Comparison of ENCODE assay signal across 12 mouse cellular contexts in the genomic region with DNA sequence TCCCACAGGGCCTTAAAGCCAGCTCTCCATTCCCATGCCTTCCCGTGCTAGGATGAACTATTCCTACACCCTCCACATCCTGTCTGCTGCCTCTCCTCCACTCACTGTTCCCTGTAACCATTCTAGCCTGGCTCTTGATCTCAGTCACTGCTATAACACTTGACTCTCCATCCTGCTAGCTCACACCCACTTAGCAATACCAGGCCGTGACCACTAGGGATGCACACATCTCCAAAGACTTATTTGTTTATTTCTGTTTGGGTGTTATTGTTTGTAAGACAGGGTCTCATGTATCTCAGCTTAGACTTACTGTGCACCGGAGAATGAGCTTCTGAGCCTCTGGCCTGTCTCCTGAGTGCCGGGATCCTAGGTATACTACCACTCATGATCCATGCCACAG. TPM values are rescaled to one million over a fixed set of nuclear protein-coding genes. Genes with fewer than 3 reads are reported as not detected.
DNase-seq lines count a peak whose midpoint lies in the region; ATAC-seq and TF ChIP-seq lines count a peak whose summit lies in the region.
"Had no signal": no experiment of that assay in that cellular context is flagged by ENCODE, and none has a peak within 500 bp of the region (broad histone marks: within the 10 kb centered on the region; RNA-seq: fewer than 3 reads in every experiment).

No protein-coding gene starts in this region.

- H3K9me3 ChIP-seq in intestine, postnatal 0 days (ENCODE audit: control insufficient read depth): no peaks in the 10 kb centered on the region
- H3K9me3 ChIP-seq in intestine, embryonic 15.5 days: no peaks in the 10 kb centered on the region
- H3K9me3 ChIP-seq: midbrain, embryonic 10.5 days had no signal

- TF ChIP-seq CTCF in intestine, postnatal 0 days (IDR thresholded peaks at IDR 0.05; ENCODE audit: low read depth): peak; percentile 43
- no peak for TF ChIP-seq CTCF in spleen, adult 2 months (IDR thresholded peaks at IDR 0.05; ENCODE audit: extremely low read depth, insufficient read depth, insufficient read length, insufficient replicate concordance)
- TF ChIP-seq CTCF in embryonic fibroblast, embryonic 13.5 days (IDR thresholded peaks at IDR 0.05; ENCODE audit: borderline replicate concordance, insufficient read depth, low read length): no peak

- no peaks in the 10 kb centered on the region for H3K27me3 ChIP-seq in intestine, postnatal 0 days (replicated peaks; ENCODE audit: control insufficient read depth, insufficient read depth, low read length)
- H3K27me3 ChIP-seq in intestine, embryonic 15.5 days (replicated peaks): no peaks in the 10 kb centered on the region
- no peaks in the 10 kb centered on the region for H3K27me3 ChIP-seq in spleen, adult 2 months (ENCODE audit: control insufficient read depth, insufficient read depth, low read length)

- TF ChIP-seq POLR2A in spleen, adult 2 months (IDR thresholded peaks at IDR 0.05; ENCODE audit: low read depth, low read length): no peak
- no peak for TF ChIP-seq POLR2A in embryonic fibroblast, embryonic 13.5 days (IDR thresholded peaks at IDR 0.05; ENCODE audit: low read depth, low read length)

- no peak overlapping the region for H3K27ac ChIP-seq in intestine, postnatal 0 days (ENCODE audit: low read depth, low read length)
- no peak overlapping the region for H3K27ac ChIP-seq in intestine, embryonic 15.5 days
- peak overlapping the region; percentile 7; the same call in 1 of the 2 replicates for H3K27ac ChIP-seq in spleen, adult 2 months (ENCODE audit: insufficient read depth, low read length)
- H3K27ac ChIP-seq in embryonic fibroblast, embryonic 13.5 days (ENCODE audit: insufficient read depth, low read length): peak overlapping the region; percentile 93; the same call in 1 of the 2 replicates
- H3K27ac ChIP-seq: midbrain, embryonic 10.5 days had no signal

- no peak for DNase-seq in spleen, adult 2 months (ENCODE audit: low read depth in 1 of 2, low spot score in 2 of 2)
- no peak for DNase-seq in spleen, adult 12 weeks (ENCODE audit: low spot score)
- no peak for DNase-seq in MN1 (ENCODE audit: low spot score)
- no peak for DNase-seq in adrenal gland, postnatal 4 days (ENCODE audit: low spot score in 2 of 2)
- DNase-seq in spleen, postnatal 14 days (ENCODE audit: low spot score in 2 of 2): no peak
- DNase-seq: cerebellum, adult 11-12 months; kidney, adult 9 months; lung, adult 2 months had no signal

- no peaks in the 10 kb centered on the region for H3K36me3 ChIP-seq in intestine, postnatal 0 days (ENCODE audit: control insufficient read depth, insufficient read depth)
- H3K36me3 ChIP-seq in intestine, embryonic 15.5 days: no peaks in the 10 kb centered on the region
- peaks cover 1% of the 10 kb centered on the region; the same call in 1 of the 2 replicates for H3K36me3 ChIP-seq in spleen, adult 2 months (ENCODE audit: control insufficient read depth, insufficient read depth, low read length)
- H3K36me3 ChIP-seq: midbrain, embryonic 10.5 days had no signal

- H3K9ac ChIP-seq in intestine, postnatal 0 days (ENCODE audit: low read depth, low read length): no peak overlapping the region
- no peak overlapping the region for H3K9ac ChIP-seq in intestine, embryonic 15.5 days

- ATAC-seq in intestine, postnatal 0 days: no peak
- ATAC-seq in intestine, embryonic 15.5 days: no peak

- WGBS in intestine, postnatal 0 days: 85% methylated on average over 4 of the region's 4 CpGs
- 86% methylated on average over 4 of the region's 4 CpGs for whole genome bisulfite sequencing in intestine, embryonic 15.5 days
- WGBS in spleen, adult 2 months: 94% methylated on average over 4 of the region's 4 CpGs

- H3K4me2 ChIP-seq in intestine, postnatal 0 days (replicated peaks; ENCODE audit: low read depth): no peak overlapping the region
- H3K4me2 ChIP-seq in intestine, embryonic 15.5 days (replicated peaks): no peak overlapping the region

- no peak overlapping the region for H3K4me3 ChIP-seq in intestine, postnatal 0 days (ENCODE audit: low read depth, low read length)
- H3K4me3 ChIP-seq in intestine, embryonic 15.5 days (replicated peaks): no peak overlapping the region
- no peak overlapping the region for H3K4me3 ChIP-seq in spleen, adult 2 months (ENCODE audit: extremely low read depth, insufficient read depth, insufficient read length)
- H3K4me3 ChIP-seq in embryonic fibroblast, embryonic 13.5 days (ENCODE audit: insufficient read depth, low read length): no peak overlapping the region
- H3K4me3 ChIP-seq: midbrain, embryonic 10.5 days had no signal

- H3K4me1 ChIP-seq in intestine, postnatal 0 days (replicated peaks; ENCODE audit: control insufficient read depth, insufficient read depth, low read length): 0 out of 2 replicates have a peak, but pooled peaks cover 3% of the 10 kb centered on the region
- H3K4me1 ChIP-seq in intestine, embryonic 15.5 days (replicated peaks): peaks cover 4% of the 10 kb centered on the region
- H3K4me1 ChIP-seq in spleen, adult 2 months (ENCODE audit: control insufficient read depth, insufficient read depth, insufficient read length): no peaks in the 10 kb centered on the region; the same call in 1 of the 2 replicates
- peaks cover 10% of the 10 kb centered on the region; the same call in 1 of the 2 replicates for H3K4me1 ChIP-seq in embryonic fibroblast, embryonic 13.5 days (ENCODE audit: control insufficient read depth, insufficient read depth, low read length)

RNA-seq across cellular contexts. Expression of a gene that starts 2.8 kb away (rescaled TPM):
- polyA plus RNA-seq in intestine, postnatal 0 days (2015; fragmentation: Nextera tagmentation; extraction: Ambion mirVana): 122 and 132 TPM in 2 replicates
- polyA plus RNA-seq in intestine, embryonic 15.5 days (2015; fragmentation: Nextera tagmentation; extraction: Ambion mirVana): 122 and 133 TPM in 2 replicates
- 62.4 and 65.8 TPM in 2 replicates for polyA plus RNA-seq in spleen, adult 2 months (2012; rRNA removed)
- 80.0 and 99.9 TPM in 2 replicates for polyA plus RNA-seq in embryonic fibroblast, embryonic 13.5 days (2011; ENCODE audit: insufficient read length, low read depth, missing spikeins)
- total RNA-seq in adrenal gland, postnatal 4 days (2021): 100 to 1,000 TPM; 329 to 344 TPM

RNA-seq across cellular contexts. Expression of a gene that starts 10.7 kb away (rescaled TPM):
- 14.9 and 16.6 TPM in 2 replicates for polyA plus RNA-seq in intestine, postnatal 0 days (2015; fragmentation: Nextera tagmentation; extraction: Ambion mirVana)
- polyA plus RNA-seq in intestine, embryonic 15.5 days (2015; fragmentation: Nextera tagmentation; extraction: Ambion mirVana): 19.2 and 19.4 TPM in 2 replicates
- polyA plus RNA-seq in spleen, adult 2 months (2012; rRNA removed): 51.3 and 55.6 TPM in 2 replicates
- 20.1 and 23.5 TPM in 2 replicates for polyA plus RNA-seq in embryonic fibroblast, embryonic 13.5 days (2011; ENCODE audit: insufficient read length, low read depth, missing spikeins)
- total RNA-seq in adrenal gland, postnatal 4 days (2021): 10 to 100 TPM; 33.0 to 40.5 TPM

RNA-seq across cellular contexts. Expression of a gene that starts 14.3 kb away (rescaled TPM):
- 12.4 and 14.2 TPM in 2 replicates for polyA plus RNA-seq in intestine, postnatal 0 days (2015; fragmentation: Nextera tagmentation; extraction: Ambion mirVana)
- polyA plus RNA-seq in intestine, embryonic 15.5 days (2015; fragmentation: Nextera tagmentation; extraction: Ambion mirVana): 11.3 and 14.4 TPM in 2 replicates
- polyA plus RNA-seq in spleen, adult 2 months (2012; rRNA removed): 21.7 and 24.6 TPM in 2 replicates
- polyA plus RNA-seq in embryonic fibroblast, embryonic 13.5 days (2011; ENCODE audit: insufficient read length, low read depth, missing spikeins): 35.5 and 47.6 TPM in 2 replicates
- 10 to 100 TPM; 31.4 to 34.1 TPM for total RNA-seq in adrenal gland, postnatal 4 days (2021)

RNA-seq across cellular contexts. Expression of a gene that starts 20.9 kb away (rescaled TPM):
- polyA plus RNA-seq in intestine, postnatal 0 days (2015; fragmentation: Nextera tagmentation; extraction: Ambion mirVana): 450 and 453 TPM in 2 replicates
- polyA plus RNA-seq in intestine, embryonic 15.5 days (2015; fragmentation: Nextera tagmentation; extraction: Ambion mirVana): 193 and 229 TPM in 2 replicates
- polyA plus RNA-seq in spleen, adult 2 months (2012; rRNA removed): 100 and 107 TPM in 2 replicates
- polyA plus RNA-seq in embryonic fibroblast, embryonic 13.5 days (2011; ENCODE audit: insufficient read length, low read depth, missing spikeins): 89.7 and 108 TPM in 2 replicates
- total RNA-seq in adrenal gland, postnatal 4 days (2021): 100 to 1,000 TPM; 120 to 136 TPM

RNA-seq across cellular contexts. Expression of a gene that starts 22.4 kb away (rescaled TPM):
- polyA plus RNA-seq in intestine, postnatal 0 days (2015; fragmentation: Nextera tagmentation; extraction: Ambion mirVana): 16.0 and 20.0 TPM in 2 replicates
- 25.9 and 26.1 TPM in 2 replicates for polyA plus RNA-seq in intestine, embryonic 15.5 days (2015; fragmentation: Nextera tagmentation; extraction: Ambion mirVana)
- polyA plus RNA-seq in spleen, adult 2 months (2012; rRNA removed): 19.9 and 23.1 TPM in 2 replicates
- 11.3 and 14.5 TPM in 2 replicates for polyA plus RNA-seq in embryonic fibroblast, embryonic 13.5 days (2011; ENCODE audit: insufficient read length, low read depth, missing spikeins)
- 10 to 100 TPM; 32.5 to 34.3 TPM for total RNA-seq in adrenal gland, postnatal 4 days (2021)

Comparison
In these comparisons a context has a peak if more than half of its experiments do, and no peak if none do; other contexts are left out.
1. H3K27ac ChIP-seq: peak in spleen, adult 2 months (single experiment) and embryonic fibroblast, embryonic 13.5 days (single experiment); none in intestine, postnatal 0 days (single experiment) and intestine, embryonic 15.5 days (single experiment).